Mouse (Mus musculus) ES-E14 (cell line): ENCODE measurements at regions not wholly inside any gene's neighbourhood (a gene's known extent, or its start where the extent isn't known, plus 50 kb on each side); places are given as distances from the start of the nearest gene placed in this dataset.

Source experiments
- DNase-seq: peaks from one replicate; pipeline ENCODE4 v3.0.0-alpha.2; 2013; ENCODE audit warnings: low read depth, low spot score
- H3K27ac ChIP-seq: 2 replicates; pipeline ENCODE4 v1.5.1; 2012; ENCODE audit warnings: low read depth, mild to moderate bottlenecking, low read length, moderate library complexity, mixed read lengths; ENCODE audit not compliant: poor library complexity, insufficient read depth, severe bottlenecking
- H3K36me3 ChIP-seq: 2 replicates; pipeline ENCODE4 v1.6.1; 2012; ENCODE audit warnings: mild to moderate bottlenecking, low read length, moderate library complexity, mixed read lengths; ENCODE audit not compliant: control insufficient read depth, poor library complexity, insufficient read depth, severe bottlenecking
- H3K4me1 ChIP-seq, 2 experiments: fragments of 150-350 bp in 1 of 2; sonication (generic) in 1 of 2; 2 replicates each; pipeline ENCODE4 v1.6.1; 2012; ENCODE audit warnings: low read length in 2 of 2, mild to moderate bottlenecking in 1 of 2, mixed read lengths in 1 of 2; ENCODE audit not compliant: control insufficient read depth in 2 of 2, insufficient read depth in 2 of 2, poor library complexity in 1 of 2
- H3K4me3 ChIP-seq, 2 experiments: fragments of 150-350 bp in 1 of 2; sonication (generic) in 1 of 2; 2 replicates each; pipeline ENCODE4 v1.5.1; 2012; ENCODE audit warnings: low read length in 2 of 2, low read depth in 1 of 2, mild to moderate bottlenecking in 1 of 2, mixed read lengths in 1 of 2; ENCODE audit not compliant: insufficient read depth in 1 of 2, poor library complexity in 1 of 2, severe bottlenecking in 1 of 2
- H3K9ac ChIP-seq: 2 replicates; pipeline ENCODE4 v1.6.1; 2012; ENCODE audit warnings: low read depth, mild to moderate bottlenecking, low read length, mixed read lengths; ENCODE audit not compliant: poor library complexity, insufficient read depth, severe bottlenecking
- H3K9me3 ChIP-seq: fragments of 150-350 bp; sonication (generic); 2 replicates; pipeline ENCODE4 v1.6.1; 2012; ENCODE audit warnings: low read depth, mild to moderate bottlenecking, low read length; ENCODE audit not compliant: control insufficient read depth, insufficient read depth
- CHD2 ChIP-seq: IDR thresholded peaks from 2 replicates; pipeline ENCODE4 v1.6.1; 2014; ENCODE audit warnings: mild to moderate bottlenecking, low read depth, low read length, inconsistent platforms
- HCFC1 ChIP-seq: IDR thresholded peaks from 2 replicates; pipeline ENCODE4 v1.6.1; 2012; ENCODE audit warnings: low read length, inconsistent platforms, borderline replicate concordance; ENCODE audit not compliant: insufficient read depth
- MAFK ChIP-seq: IDR thresholded peaks from 2 replicates; pipeline ENCODE4 v1.6.1; 2014; ENCODE audit warnings: mild to moderate bottlenecking, low read depth, low read length, inconsistent platforms; ENCODE audit not compliant: insufficient read depth
- ZC3H11A ChIP-seq: IDR thresholded peaks from 2 replicates; pipeline ENCODE4 v1.6.1; 2012; ENCODE audit warnings: low read depth, mild to moderate bottlenecking, inconsistent platforms, low read length, borderline replicate concordance
- ZNF384 ChIP-seq: IDR thresholded peaks from 2 replicates; pipeline ENCODE4 v1.6.1; 2012; ENCODE audit warnings: low read depth, low read length, inconsistent platforms
- in situ Hi-C, 2 experiments: fragments of 600-800 bp; cut with MboI; formaldehyde crosslinking; loops; one replicate each; pipeline ENCODE4 v1.15.1; 2025; ENCODE audit warnings: low sequenced_read_pairs in 2 of 2, inconsistent platforms in 1 of 2; ENCODE audit not compliant: unreplicated experiment in 2 of 2

DNA sequence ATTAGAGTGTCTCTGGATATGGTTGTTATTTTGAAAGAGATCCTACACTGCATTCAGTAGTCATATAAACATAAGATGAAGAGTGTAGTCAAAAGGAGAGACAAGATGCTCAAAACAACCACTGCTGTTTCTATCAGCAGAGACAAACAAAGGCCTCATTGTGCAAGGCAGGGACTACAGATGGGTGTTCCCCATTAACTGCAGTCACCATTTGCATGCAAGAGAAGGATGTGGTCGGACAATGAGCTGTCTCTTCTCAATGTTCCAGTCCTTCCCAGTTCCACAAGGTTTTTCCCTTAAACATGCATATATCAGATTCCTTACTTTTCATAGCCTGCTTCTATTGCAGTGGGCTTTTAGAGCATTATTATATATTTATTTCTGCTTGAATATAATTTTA, 1056.7 kb downstream of the Slc22a22 start:
- H3K27ac ChIP-seq = no peak overlapping the region
- no peak overlapping the region for H3K4me3 ChIP-seq
- TF ChIP-seq ZC3H11A (no peak), ZNF384 (no peak), CHD2 (no peak), HCFC1 (no peak)
- no peak overlapping the region for H3K9ac ChIP-seq
- no peaks in the 10 kb centered on the region for H3K36me3 ChIP-seq
- H3K4me1 ChIP-seq = peaks cover 0 to 2% of the 10 kb centered on the region in 2 experiments; a peak in 1 of 4 replicates
- H3K9me3 ChIP-seq = no peaks in the 10 kb centered on the region
- in situ Hi-C loops = no loop called here
- DNase-seq = peak; percentile 27

GRCm38 (mm10) chr15:56391982-56392381, 1085.4 kb downstream of the Slc22a22 start:
- in situ Hi-C loops = no loop called here

DNA sequence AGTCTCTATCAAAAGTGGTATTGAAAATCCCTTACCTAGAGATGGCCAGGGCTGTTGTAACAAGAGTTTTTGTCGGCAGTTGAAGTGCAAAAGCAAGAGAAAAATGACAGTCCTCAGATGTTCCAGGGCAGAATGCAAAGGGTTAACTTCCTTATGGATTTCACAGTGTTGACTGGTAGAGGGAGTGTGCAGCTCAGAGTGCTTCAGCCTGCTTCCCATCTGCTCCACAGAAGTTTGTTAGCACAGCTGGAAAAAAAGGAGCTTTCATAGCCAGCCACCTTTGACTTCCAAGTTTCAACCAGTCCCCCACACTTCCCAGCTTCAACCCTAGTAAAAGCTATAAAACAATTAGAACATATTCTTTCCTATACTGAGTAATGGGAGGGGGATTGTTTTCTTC, 1098.9 kb downstream of the Slc22a22 start:
- Histone ChIP-seq H3K27ac (no peak overlapping the region), H3K9ac (no peak overlapping the region), H3K36me3 (no peaks in the 10 kb centered on the region), H3K9me3 (no peaks in the 10 kb centered on the region), H3K4me3 (no peak overlapping the region), H3K4me1 (no peaks in the 10 kb centered on the region)
- no peak for TF ChIP-seq CHD2
- no peak for TF ChIP-seq ZC3H11A
- TF ChIP-seq HCFC1 = no peak
- no peak for TF ChIP-seq MAFK
- TF ChIP-seq ZNF384 = no peak
- no peak for DNase-seq
- in situ Hi-C loops = no loop called here

More at GRCm38 (mm10) chr15:56391982-56392381, 1085.4 kb downstream of the Slc22a22 start:
- Histone ChIP-seq H3K4me3 (no peak overlapping the region), H3K9ac (no peak overlapping the region), H3K27ac (no peak overlapping the region), H3K9me3 (no peaks in the 10 kb centered on the region), H3K4me1 (no peaks in the 10 kb centered on the region), H3K36me3 (no peaks in the 10 kb centered on the region)
- no peak for TF ChIP-seq MAFK
- TF ChIP-seq ZC3H11A = no peak
- TF ChIP-seq ZNF384 = no peak
- no peak for TF ChIP-seq HCFC1
- TF ChIP-seq CHD2 = no peak
- DNase-seq = peak; percentile 8

DNA sequence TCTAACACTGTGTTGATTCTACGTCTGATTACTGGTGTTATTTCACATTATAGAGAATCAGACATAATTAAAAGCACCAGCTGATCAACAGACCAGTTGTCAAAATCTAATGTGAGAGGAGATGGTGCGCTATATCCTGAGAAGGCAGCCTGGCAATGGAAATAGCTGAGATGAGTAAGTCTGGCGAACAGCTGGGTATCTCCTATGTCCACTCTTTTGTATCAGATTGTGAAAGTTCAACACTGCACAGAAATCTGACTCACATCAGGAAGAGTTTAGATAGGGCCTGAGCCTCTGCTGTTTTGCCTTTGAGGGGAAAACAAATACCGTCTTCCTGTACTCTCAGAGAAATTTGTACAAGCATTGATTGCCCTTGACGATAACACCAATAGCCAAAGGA, 1126.5 kb downstream of the Slc22a22 start:
- H3K9me3 ChIP-seq = no peaks in the 10 kb centered on the region
- H3K27ac ChIP-seq = no peak overlapping the region
- no peak overlapping the region for H3K9ac ChIP-seq
- no peak for DNase-seq
- no peak overlapping the region for H3K4me3 ChIP-seq
- TF ChIP-seq HCFC1 (no peak), ZC3H11A (no peak), ZNF384 (no peak), MAFK (no peak), CHD2 (no peak)
- in situ Hi-C loops = no loop called here
- no peaks in the 10 kb centered on the region for H3K4me1 ChIP-seq
- no peaks in the 10 kb centered on the region for H3K36me3 ChIP-seq

- Histone ChIP-seq H3K9me3 (no peaks in the 10 kb centered on the region), H3K4me3 (no peak overlapping the region), H3K9ac (no peak overlapping the region), H3K36me3 (no peaks in the 10 kb centered on the region), H3K4me1 (no peaks in the 10 kb centered on the region), H3K27ac (no peak overlapping the region)
- DNase-seq = no peak
- TF ChIP-seq MAFK (no peak), CHD2 (no peak), ZNF384 (no peak), HCFC1 (no peak), ZC3H11A (no peak)
- in situ Hi-C loops = loop anchor here (10.0 to 25.0 kb wide), 3 partner anchors 391 to 516 kb away; no protein-coding TSS in a partner anchor
Measured at GRCm38 (mm10) chr15:56346111-56346510, 1131.3 kb downstream of the Slc22a22 start.
